Mouse (Mus musculus) ES-E14 (cell line): ENCODE measurements around the gene Cpsf6. TPM values are rescaled to one million over a fixed set of nuclear protein-coding genes. Genes with fewer than 3 reads are reported as not detected.
A peak's percentile ranks its signal among the peaks of the same experiment; 100 is the strongest.

ENCODE experiments used
- DNase-seq: peaks from one replicate; pipeline ENCODE4 v3.0.0-alpha.2; 2013; ENCODE audit warnings: low read depth, low spot score
- H3K27ac ChIP-seq: 2 replicates; pipeline ENCODE4 v1.5.1; 2012; ENCODE audit warnings: low read depth, mild to moderate bottlenecking, low read length, moderate library complexity, mixed read lengths; ENCODE audit not compliant: poor library complexity, insufficient read depth, severe bottlenecking
- H3K36me3 ChIP-seq: 2 replicates; pipeline ENCODE4 v1.6.1; 2012; ENCODE audit warnings: mild to moderate bottlenecking, low read length, moderate library complexity, mixed read lengths; ENCODE audit not compliant: control insufficient read depth, poor library complexity, insufficient read depth, severe bottlenecking
- H3K4me1 ChIP-seq, 2 experiments: fragments of 150-350 bp in 1 of 2; sonication (generic) in 1 of 2; 2 replicates each; pipeline ENCODE4 v1.6.1; 2012; ENCODE audit warnings: low read length in 2 of 2, mild to moderate bottlenecking in 1 of 2, mixed read lengths in 1 of 2; ENCODE audit not compliant: control insufficient read depth in 2 of 2, insufficient read depth in 2 of 2, poor library complexity in 1 of 2
- H3K4me3 ChIP-seq, 2 experiments: fragments of 150-350 bp in 1 of 2; sonication (generic) in 1 of 2; 2 replicates each; pipeline ENCODE4 v1.5.1; 2012; ENCODE audit warnings: low read length in 2 of 2, low read depth in 1 of 2, mild to moderate bottlenecking in 1 of 2, mixed read lengths in 1 of 2; ENCODE audit not compliant: insufficient read depth in 1 of 2, poor library complexity in 1 of 2, severe bottlenecking in 1 of 2
- H3K9ac ChIP-seq: 2 replicates; pipeline ENCODE4 v1.6.1; 2012; ENCODE audit warnings: low read depth, mild to moderate bottlenecking, low read length, mixed read lengths; ENCODE audit not compliant: poor library complexity, insufficient read depth, severe bottlenecking
- H3K9me3 ChIP-seq: fragments of 150-350 bp; sonication (generic); 2 replicates; pipeline ENCODE4 v1.6.1; 2012; ENCODE audit warnings: low read depth, mild to moderate bottlenecking, low read length; ENCODE audit not compliant: control insufficient read depth, insufficient read depth
- CHD2 ChIP-seq: IDR thresholded peaks from 2 replicates; pipeline ENCODE4 v1.6.1; 2014; ENCODE audit warnings: mild to moderate bottlenecking, low read depth, low read length, inconsistent platforms
- HCFC1 ChIP-seq: IDR thresholded peaks from 2 replicates; pipeline ENCODE4 v1.6.1; 2012; ENCODE audit warnings: low read length, inconsistent platforms, borderline replicate concordance; ENCODE audit not compliant: insufficient read depth
- MAFK ChIP-seq: IDR thresholded peaks from 2 replicates; pipeline ENCODE4 v1.6.1; 2014; ENCODE audit warnings: mild to moderate bottlenecking, low read depth, low read length, inconsistent platforms; ENCODE audit not compliant: insufficient read depth
- ZC3H11A ChIP-seq: IDR thresholded peaks from 2 replicates; pipeline ENCODE4 v1.6.1; 2012; ENCODE audit warnings: low read depth, mild to moderate bottlenecking, inconsistent platforms, low read length, borderline replicate concordance
- ZNF384 ChIP-seq: IDR thresholded peaks from 2 replicates; pipeline ENCODE4 v1.6.1; 2012; ENCODE audit warnings: low read depth, low read length, inconsistent platforms
- in situ Hi-C, 2 experiments: fragments of 600-800 bp; cut with MboI; formaldehyde crosslinking; loops; one replicate each; pipeline ENCODE4 v1.15.1; 2025; ENCODE audit warnings: low sequenced_read_pairs in 2 of 2, inconsistent platforms in 1 of 2; ENCODE audit not compliant: unreplicated experiment in 2 of 2
- total RNA-seq: library from RNA; depleted of rRNA; stranded (reverse); fragments of 300-350 nt; gene quantifications from 2 replicates; pipeline ENCODE4 v1.2.3, GENCODE M21; 2012

Cpsf6 gene
- total RNA-seq, 1 experiment = 129 TPM

DNA sequence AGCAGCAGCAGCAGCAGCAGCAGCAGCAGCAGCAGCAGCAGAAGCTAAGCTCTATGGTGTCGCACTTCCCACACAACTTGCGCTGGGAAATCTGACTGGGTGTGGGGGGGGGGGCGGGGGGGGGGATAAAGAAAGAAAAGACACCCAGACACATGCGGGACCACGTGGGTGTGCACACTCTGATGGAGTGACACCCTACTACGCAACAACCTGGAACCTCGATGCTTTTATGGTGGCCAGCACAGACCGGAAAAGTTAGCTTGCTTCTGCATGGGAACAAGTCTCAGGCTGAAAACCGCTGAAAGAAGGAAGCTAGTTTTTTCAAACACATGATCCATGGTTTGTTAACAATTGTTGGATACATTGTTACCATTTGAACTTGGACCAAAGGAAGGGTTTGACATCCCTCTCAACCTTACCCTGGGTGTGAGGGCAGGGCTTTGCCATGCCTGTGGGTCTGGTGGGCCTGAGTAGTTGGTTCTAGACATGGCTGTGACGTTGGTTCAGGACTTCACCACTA, 17.4 kb upstream of the Cpsf6 start:
- in situ Hi-C loops = no loop called here
- Histone ChIP-seq H3K4me1 (peaks cover 0 to 6% of the 10 kb centered on the region in 2 experiments; a peak in 1 of 4 replicates), H3K36me3 (no peaks in the 10 kb centered on the region), H3K9me3 (no peaks in the 10 kb centered on the region), H3K27ac (no peak overlapping the region), H3K9ac (no peak overlapping the region), H3K4me3 (no peak overlapping the region)
- DNase-seq = no peak
- TF ChIP-seq MAFK (no peak), ZC3H11A (no peak), HCFC1 (no peak), ZNF384 (no peak), CHD2 (no peak)

GRCm38 (mm10) chr10:117396386-117397048, 16.7 kb upstream of the Cpsf6 start:
- Histone ChIP-seq H3K4me1 (peaks cover 0 to 6% of the 10 kb centered on the region in 2 experiments; a peak in 1 of 4 replicates), H3K9ac (no peak overlapping the region), H3K4me3 (0 out of 4 replicates have a peak overlapping the region, but pooled peaks of 1 of the 2 experiments have one; percentile 21), H3K36me3 (no peaks in the 10 kb centered on the region), H3K9me3 (no peaks in the 10 kb centered on the region), H3K27ac (no peak overlapping the region)
- TF ChIP-seq MAFK (no peak), CHD2 (no peak), ZNF384 (no peak), HCFC1 (no peak), ZC3H11A (no peak)
- in situ Hi-C loops = no loop called here
- no peak for DNase-seq

- Histone ChIP-seq H3K27ac (no peak overlapping the region), H3K9ac (no peak overlapping the region), H3K4me3 (no peak overlapping the region), H3K36me3 (no peaks in the 10 kb centered on the region), H3K4me1 (peaks cover 2 to 6% of the 10 kb centered on the region in 2 experiments; a peak in 1 of 4 replicates), H3K9me3 (no peaks in the 10 kb centered on the region)
- no peak for TF ChIP-seq HCFC1
- DNase-seq = no peak
- in situ Hi-C loops = no loop called here
Observed at GRCm38 (mm10) chr10:117395801-117396200, 16.0 kb upstream of the Cpsf6 start.

- no peak for TF ChIP-seq ZC3H11A
- TF ChIP-seq MAFK = no peak
- TF ChIP-seq ZNF384 = no peak
- no peak for TF ChIP-seq CHD2
- TF ChIP-seq HCFC1 = no peak
- H3K9me3 ChIP-seq = no peaks in the 10 kb centered on the region
- H3K27ac ChIP-seq = no peak overlapping the region
- no peaks in the 10 kb centered on the region for H3K36me3 ChIP-seq
- peaks cover 2 to 6% of the 10 kb centered on the region in 2 experiments; a peak in 1 of 4 replicates for H3K4me1 ChIP-seq
- in situ Hi-C loops = no loop called here
- H3K4me3 ChIP-seq = no peak overlapping the region
- no peak for DNase-seq
- H3K9ac ChIP-seq = no peak overlapping the region
Observed at GRCm38 (mm10) chr10:117394738-117395550, 15.1 kb upstream of the Cpsf6 start.
